Comparison of ENCODE assay signal across 9 mouse cellular contexts in genomic region chr10:78470582-78471313, GRCm38 (mm10). TPM values are rescaled to one million over a fixed set of nuclear protein-coding genes. Genes with fewer than 3 reads are reported as not detected.
DNase-seq lines count a peak whose midpoint lies in the region; ATAC-seq and TF ChIP-seq lines count a peak whose summit lies in the region.
"Had no signal": no experiment of that assay in that cellular context is flagged by ENCODE, and none has a peak within 500 bp of the region (broad histone marks: within the 10 kb centered on the region; RNA-seq: fewer than 3 reads in every experiment).

No protein-coding gene starts in this region.

- H3K9me3 ChIP-seq in intestine, embryonic 15.5 days, result no peaks in the 10 kb centered on the region
- H3K9me3 ChIP-seq in stomach, embryonic 15.5 days, result no peaks in the 10 kb centered on the region
- H3K9me3 ChIP-seq: G1E had no signal

- H3K79me2 ChIP-seq in heart, adult 2 months (replicated peaks; ENCODE audit: control insufficient read depth, insufficient read depth, low read length), result no peaks in the 10 kb centered on the region

- peaks cover 3% of the 10 kb centered on the region for H3K4me1 ChIP-seq in heart, adult 2 months (ENCODE audit: control insufficient read depth, insufficient read depth, low read length)
- H3K4me1 ChIP-seq in embryonic fibroblast, embryonic 13.5 days (ENCODE audit: control insufficient read depth, insufficient read depth, low read length), result peaks cover 10% of the 10 kb centered on the region
- 0 out of 2 replicates have a peak, but pooled peaks cover 2% of the 10 kb centered on the region for H3K4me1 ChIP-seq in intestine, embryonic 15.5 days (replicated peaks)
- no peaks in the 10 kb centered on the region for H3K4me1 ChIP-seq in stomach, embryonic 15.5 days

- H3K4me2 ChIP-seq in intestine, embryonic 15.5 days (replicated peaks), result peak overlapping the region; percentile 12; the same call in 1 of the 2 replicates
- peak overlapping the region; percentile 21; the same call in 1 of the 2 replicates for H3K4me2 ChIP-seq in stomach, embryonic 15.5 days

- peak; percentile 24; the same call in 1 of the 2 replicates for ATAC-seq in intestine, embryonic 15.5 days
- peak; percentile 35; the same call in 1 of the 2 replicates for ATAC-seq in stomach, embryonic 15.5 days (ENCODE audit: insufficient read depth, low FRiP score, low read depth)

- 28% methylated on average over 15 of the region's 15 CpGs for WGBS in heart, adult 2 months
- WGBS in intestine, embryonic 15.5 days, result 48% methylated on average over 15 of the region's 15 CpGs
- 44% methylated on average over 15 of the region's 15 CpGs for WGBS in stomach, embryonic 15.5 days

- TF ChIP-seq CTCF in heart, adult 2 months (IDR thresholded peaks at IDR 0.05), result no peak
- no peak for TF ChIP-seq CTCF in embryonic fibroblast, embryonic 13.5 days (IDR thresholded peaks at IDR 0.05; ENCODE audit: borderline replicate concordance, insufficient read depth, low read length)

- H3K9ac ChIP-seq in heart, adult 2 months (ENCODE audit: low read depth, low read length), result peak overlapping the region; percentile 31
- H3K9ac ChIP-seq in intestine, embryonic 15.5 days, result no peak overlapping the region
- no peak overlapping the region for H3K9ac ChIP-seq in stomach, embryonic 15.5 days

- no peak overlapping the region for H3K4me3 ChIP-seq in heart, adult 2 months
- H3K4me3 ChIP-seq in embryonic fibroblast, embryonic 13.5 days (ENCODE audit: insufficient read depth, low read length), result no peak overlapping the region
- no peak overlapping the region for H3K4me3 ChIP-seq in intestine, embryonic 15.5 days (replicated peaks)
- H3K4me3 ChIP-seq in stomach, embryonic 15.5 days (replicated peaks), result no peak overlapping the region

- no peak for DNase-seq in heart, adult 2 months
- no peak for DNase-seq in heart, postnatal 25 days (ENCODE audit: low spot score)
- peak; percentile 91 for DNase-seq in 416B (ENCODE audit: low read depth)
- no peak for DNase-seq in lung, postnatal 10 days
- no peak for DNase-seq in T-cell, adult 2 months (ENCODE audit: low spot score)

- intact Hi-C loops in heart, adult 2 months (cut with DNase I), result no loop called here
- intact Hi-C loops in heart, postnatal 25 days (cut with DNase I), result no loop called here

- H3K36me3 ChIP-seq in heart, adult 2 months (ENCODE audit: control insufficient read depth, insufficient read depth, low read length), result no peaks in the 10 kb centered on the region
- no peaks in the 10 kb centered on the region for H3K36me3 ChIP-seq in intestine, embryonic 15.5 days
- no peaks in the 10 kb centered on the region for H3K36me3 ChIP-seq in stomach, embryonic 15.5 days
- H3K36me3 ChIP-seq: G1E had no signal

- no peak for TF ChIP-seq EP300 in heart, adult 2 months (IDR thresholded peaks at IDR 0.05; ENCODE audit: insufficient read depth, low read depth, low read length)

- no peak overlapping the region for H3K27ac ChIP-seq in heart, adult 2 months
- peak overlapping the region; percentile 46 for H3K27ac ChIP-seq in embryonic fibroblast, embryonic 13.5 days (ENCODE audit: insufficient read depth, low read length)
- H3K27ac ChIP-seq in intestine, embryonic 15.5 days, result no peak overlapping the region
- peak overlapping the region; percentile 28; the same call in 1 of the 2 replicates for H3K27ac ChIP-seq in stomach, embryonic 15.5 days

- no peak for TF ChIP-seq POLR2A in heart, adult 2 months (IDR thresholded peaks at IDR 0.05; ENCODE audit: insufficient read depth, low read depth, low read length)
- peak; percentile 43; the same call in 1 of the 2 replicates for TF ChIP-seq POLR2A in embryonic fibroblast, embryonic 13.5 days (IDR thresholded peaks at IDR 0.05; ENCODE audit: low read depth, low read length)

- no peaks in the 10 kb centered on the region for H3K27me3 ChIP-seq in heart, adult 2 months (ENCODE audit: control insufficient read depth, insufficient read depth, low read length)
- no peaks in the 10 kb centered on the region for H3K27me3 ChIP-seq in intestine, embryonic 15.5 days (replicated peaks)
- H3K27me3 ChIP-seq in stomach, embryonic 15.5 days (replicated peaks), result no peaks in the 10 kb centered on the region

RNA-seq across cellular contexts. Expression of gene Pdxk, which starts 6.0 kb away (rescaled TPM):
- 10 to 100 TPM; 12.1 to 12.4 TPM for total RNA-seq in heart, adult 2 months (2021)
- polyA plus RNA-seq in heart, adult 2 months (2012; rRNA removed), result 10.1 and 14.2 TPM in 2 replicates
- 10 to 100 TPM in 1 of 2 experiments, 1 to 10 TPM in 1; 9.3 to 12.0 TPM for total RNA-seq in heart, postnatal 25 days (2021)
- polyA plus RNA-seq in embryonic fibroblast, embryonic 13.5 days (2011; ENCODE audit: insufficient read length, low read depth, missing spikeins), result 8.4 and 12.4 TPM in 2 replicates
- polyA plus RNA-seq in intestine, embryonic 15.5 days (2015; fragmentation: Nextera tagmentation; extraction: Ambion mirVana), result 23.4 and 26.7 TPM in 2 replicates
- 11.8 and 14.3 TPM in 2 replicates for polyA plus RNA-seq in stomach, embryonic 15.5 days (2015; fragmentation: Nextera tagmentation; extraction: Ambion mirVana)

RNA-seq across cellular contexts. Expression of gene Cstb, which starts 45.3 kb away (rescaled TPM):
- 10 to 100 TPM; 23.0 to 25.1 TPM for total RNA-seq in heart, adult 2 months (2021)
- 21.4 and 25.2 TPM in 2 replicates for polyA plus RNA-seq in heart, adult 2 months (2012; rRNA removed)
- 10 to 100 TPM; 23.7 to 28.4 TPM for total RNA-seq in heart, postnatal 25 days (2021)
- 386 and 437 TPM in 2 replicates for polyA plus RNA-seq in embryonic fibroblast, embryonic 13.5 days (2011; ENCODE audit: insufficient read length, low read depth, missing spikeins)
- polyA plus RNA-seq in intestine, embryonic 15.5 days (2015; fragmentation: Nextera tagmentation; extraction: Ambion mirVana), result 270 and 290 TPM in 2 replicates
- polyA plus RNA-seq in stomach, embryonic 15.5 days (2015; fragmentation: Nextera tagmentation; extraction: Ambion mirVana), result 348 and 423 TPM in 2 replicates

RNA-seq across cellular contexts. Expression of gene Olfr1358, which starts 46.5 kb away (rescaled TPM):
- not detected for total RNA-seq in heart, adult 2 months (2021)
- not detected in 2 replicates for polyA plus RNA-seq in heart, adult 2 months (2012; rRNA removed)
- not detected for total RNA-seq in heart, postnatal 25 days (2021)
- not detected in 2 replicates for polyA plus RNA-seq in embryonic fibroblast, embryonic 13.5 days (2011; ENCODE audit: insufficient read length, low read depth, missing spikeins)
- not detected in 2 replicates for polyA plus RNA-seq in intestine, embryonic 15.5 days (2015; fragmentation: Nextera tagmentation; extraction: Ambion mirVana)
- polyA plus RNA-seq in stomach, embryonic 15.5 days (2015; fragmentation: Nextera tagmentation; extraction: Ambion mirVana), result not detected in 2 replicates
- total RNA-seq: G1E had no signal
- polyA plus RNA-seq: G1E had no signal

RNA-seq across cellular contexts. Expression of gene Rrp1, which starts 57.9 kb away (rescaled TPM):
- total RNA-seq in heart, adult 2 months (2021), result 10 to 100 TPM; 88.8 to 94.4 TPM
- polyA plus RNA-seq in heart, adult 2 months (2012; rRNA removed), result 51.3 and 91.5 TPM in 2 replicates
- 100 to 1,000 TPM in 1 of 2 experiments, 10 to 100 TPM in 1; 92.7 to 102 TPM for total RNA-seq in heart, postnatal 25 days (2021)
- polyA plus RNA-seq in embryonic fibroblast, embryonic 13.5 days (2011; ENCODE audit: insufficient read length, low read depth, missing spikeins), result 130 and 139 TPM in 2 replicates
- 268 and 277 TPM in 2 replicates for polyA plus RNA-seq in intestine, embryonic 15.5 days (2015; fragmentation: Nextera tagmentation; extraction: Ambion mirVana)
- polyA plus RNA-seq in stomach, embryonic 15.5 days (2015; fragmentation: Nextera tagmentation; extraction: Ambion mirVana), result 289 and 316 TPM in 2 replicates

Comparison
In these comparisons a context has a peak if more than half of its experiments do, and no peak if none do; other contexts are left out.
1. H3K27ac ChIP-seq: peak in embryonic fibroblast, embryonic 13.5 days (single experiment) and stomach, embryonic 15.5 days (single experiment); none in heart, adult 2 months (single experiment) and intestine, embryonic 15.5 days (single experiment).
2. RNA of gene Cstb, which starts 45.3 kb away (polyA plus RNA-seq): 348 to 423 TPM in stomach, embryonic 15.5 days, 386 to 437 TPM in embryonic fibroblast, embryonic 13.5 days and 270 to 290 TPM in intestine, embryonic 15.5 days; 21.4 to 25.2 TPM in heart, adult 2 months; every median in the first group is over 10 times any median in the second.